Mouse (Mus musculus): ENCODE measurements around the gene Rbbp8nl. TPM values are rescaled to one million over a fixed set of nuclear protein-coding genes. Genes with fewer than 3 reads are reported as not detected.
A peak's percentile ranks its signal among the peaks of the same experiment; 100 is the strongest.

Rbbp8nl gene
- total and polyA plus RNA-seq, 3 experiments = not detected

DNA sequence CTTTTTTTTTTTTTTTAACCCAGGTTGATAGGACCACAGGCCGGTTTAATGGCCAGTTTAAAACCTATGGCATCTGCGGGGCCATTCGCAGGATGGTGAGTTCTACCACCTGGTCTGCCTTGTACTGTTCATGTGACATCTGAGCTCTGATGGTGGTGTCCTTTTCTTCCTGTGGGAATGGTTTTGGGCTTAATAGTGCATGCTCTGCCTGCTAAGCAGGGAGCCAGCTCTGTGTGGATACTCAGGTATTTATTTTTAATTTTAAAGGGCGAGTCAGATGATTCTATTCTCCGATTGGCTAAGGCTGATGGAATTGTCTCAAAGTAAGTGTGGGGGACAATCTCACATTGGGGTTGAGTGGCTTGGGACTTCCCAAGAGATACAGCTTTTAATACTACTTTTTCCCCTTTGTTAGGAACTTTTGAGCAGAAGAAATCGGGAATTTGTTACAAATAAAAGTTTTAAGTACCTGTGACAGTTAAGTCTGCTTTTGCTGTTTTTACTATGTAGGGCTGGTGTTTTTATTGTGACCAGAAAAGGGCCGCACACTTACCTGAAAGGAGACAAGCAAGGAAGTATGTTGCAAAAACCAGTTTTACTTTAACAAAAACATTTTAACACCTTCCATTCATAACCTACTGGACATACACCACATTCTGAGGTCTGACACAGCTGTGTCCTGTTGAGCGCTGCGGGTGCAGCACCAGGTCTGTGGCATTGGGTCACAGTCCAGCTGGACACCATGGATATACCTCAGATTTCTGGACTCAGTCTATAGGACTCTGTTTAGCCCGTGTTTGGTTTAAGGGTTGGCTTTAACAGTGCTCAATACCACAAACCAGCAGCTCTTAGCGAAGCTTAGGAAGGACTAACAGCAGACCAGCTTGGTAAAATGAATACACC, 31.5 kb downstream of the Rbbp8nl start:
- no peak for DNase-seq

DNA sequence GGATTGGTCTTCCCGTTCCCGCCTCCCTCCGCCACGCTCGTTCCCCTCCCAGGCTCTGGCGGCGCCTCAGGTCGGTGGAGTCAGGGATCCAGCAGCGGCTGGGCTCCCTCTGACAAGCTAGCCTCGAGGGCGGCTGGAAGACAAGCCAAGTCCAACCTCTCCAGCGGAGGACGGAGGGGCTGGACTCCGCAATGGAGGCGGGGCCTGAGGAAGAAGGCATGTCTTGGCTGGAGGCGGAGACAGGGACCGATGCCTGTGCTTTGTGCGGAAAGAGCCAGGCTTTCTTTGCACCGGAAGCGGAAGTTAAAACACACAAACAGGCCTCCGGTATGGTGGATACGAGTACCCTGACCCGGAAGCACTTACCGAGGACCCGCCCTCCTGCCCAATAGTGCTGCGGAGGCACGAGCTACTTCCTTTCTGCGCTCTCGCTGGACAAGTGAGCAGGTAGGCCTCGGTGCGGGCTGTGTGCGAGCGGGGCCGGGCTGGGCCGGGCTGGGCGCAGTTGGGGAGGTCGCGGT, 32.6 kb downstream of the Rbbp8nl start, which contains the start of gene Rps21:
Rps21 (plus strand) TSS at position 377 of the 521 bp plus-strand sequence.
- DNase-seq = peak; percentile 99

DNA sequence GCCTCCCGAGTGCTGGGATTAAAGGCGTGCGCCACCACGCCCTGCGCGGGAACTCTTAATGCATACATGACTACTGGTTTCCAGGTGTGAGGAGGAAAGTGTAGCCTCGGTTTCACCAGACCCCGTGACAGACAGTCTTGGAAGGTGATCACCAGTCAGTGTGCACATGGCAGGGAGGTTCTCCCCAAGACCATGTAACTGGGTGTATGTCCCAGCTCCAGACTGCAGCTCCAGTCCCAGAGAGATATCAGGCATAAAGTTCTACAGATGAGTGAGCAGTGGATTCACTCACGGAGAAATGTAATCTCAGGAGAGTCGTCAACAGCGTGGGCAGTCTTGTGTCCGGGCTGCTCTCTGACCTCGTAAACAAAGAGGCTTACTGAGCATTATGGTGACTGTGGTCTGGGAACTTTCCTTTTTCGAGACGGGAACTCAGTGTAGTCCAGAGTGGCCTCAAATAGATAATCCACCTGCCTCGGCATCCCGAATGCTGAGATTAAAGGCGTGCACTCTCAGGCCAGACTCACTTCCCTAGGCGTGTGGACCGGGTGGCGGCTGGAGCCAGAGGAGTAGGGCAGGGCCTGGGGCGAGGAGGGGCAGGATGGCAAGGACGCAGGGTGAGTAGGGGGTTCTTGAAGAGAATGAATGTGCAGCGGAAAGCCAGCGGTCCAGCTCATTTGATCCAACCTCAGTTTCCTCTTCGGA, 33.2 kb downstream of the Rbbp8nl start:
- DNase-seq = no peak

DNA sequence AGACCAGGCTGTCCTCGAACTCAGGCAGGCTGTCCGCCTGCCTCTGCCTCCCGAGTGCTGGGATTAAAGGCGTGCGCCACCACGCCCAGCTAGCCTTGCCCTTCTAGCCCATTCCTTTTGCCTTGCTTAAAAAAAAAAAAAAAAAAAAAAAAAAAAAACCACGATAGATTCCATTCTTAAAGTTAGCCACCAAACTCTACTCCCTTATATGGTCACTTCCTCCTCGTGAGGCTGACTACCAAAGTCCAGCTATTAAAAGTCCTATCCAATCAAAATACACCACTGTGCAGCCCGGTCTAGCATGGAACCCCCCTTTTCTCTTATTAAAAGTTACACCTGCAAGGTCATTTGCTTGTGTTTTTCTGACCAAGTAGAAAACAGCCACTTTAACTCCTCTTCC, 34.0 kb downstream of the Rbbp8nl start:
- no peak for DNase-seq

DNA sequence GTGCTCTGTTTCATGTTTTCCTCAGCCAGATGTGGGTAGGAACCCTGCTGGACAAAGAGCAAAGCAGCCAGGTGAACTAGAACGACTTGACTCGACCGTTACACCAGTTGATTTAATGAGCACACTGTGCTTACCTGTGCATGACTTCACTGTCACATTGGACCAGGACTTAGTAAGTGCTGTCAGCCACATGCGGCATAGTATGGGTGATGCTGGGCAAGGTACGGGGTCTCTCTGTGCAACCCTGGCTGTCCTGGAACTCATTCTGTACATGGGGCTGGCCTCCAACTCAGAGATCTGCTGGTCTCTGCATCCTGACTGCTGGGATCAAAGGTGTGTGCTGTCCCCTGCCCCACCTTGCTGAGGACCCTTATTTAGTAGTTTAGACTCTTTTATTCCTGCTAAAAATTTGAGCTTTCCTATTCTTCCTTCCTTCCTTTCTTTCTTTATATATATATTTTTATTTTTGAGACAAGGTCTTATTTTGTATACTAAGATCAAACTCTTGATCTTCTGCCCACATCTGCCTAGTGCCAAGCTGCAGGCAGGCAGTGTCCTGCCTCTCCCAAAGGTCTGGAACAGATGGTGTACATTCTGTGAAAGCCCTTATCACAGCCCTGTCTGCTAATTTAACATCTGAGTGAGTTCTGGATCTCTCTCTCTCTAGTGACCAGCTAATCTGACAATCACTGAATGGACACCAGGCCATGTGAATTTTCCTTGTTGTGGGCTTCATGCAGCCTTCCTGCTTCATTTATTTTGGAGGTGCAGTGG, 35.1 kb downstream of the Rbbp8nl start:
- DNase-seq = no peak

DNA sequence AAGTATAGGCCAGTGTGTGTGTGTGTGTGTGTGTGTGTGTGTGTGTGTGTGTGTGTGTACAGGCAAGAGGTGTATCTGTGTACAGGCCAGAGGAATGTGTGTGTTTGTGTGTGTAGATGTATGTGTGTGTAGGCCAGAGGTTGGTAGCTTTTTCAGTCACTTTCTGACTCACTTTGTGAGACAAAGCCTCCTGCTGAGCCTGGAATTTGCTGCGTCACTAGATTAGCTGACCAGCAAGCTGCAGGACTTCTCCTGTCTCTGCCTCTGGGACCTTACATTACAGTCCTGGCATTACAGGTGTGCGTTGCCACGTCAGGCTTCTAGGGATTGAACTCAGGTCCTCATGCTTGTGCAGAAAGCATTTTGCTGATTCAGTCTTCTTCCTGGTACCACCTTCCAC, 37.8 kb downstream of the Rbbp8nl start:
- no peak for DNase-seq

DNA sequence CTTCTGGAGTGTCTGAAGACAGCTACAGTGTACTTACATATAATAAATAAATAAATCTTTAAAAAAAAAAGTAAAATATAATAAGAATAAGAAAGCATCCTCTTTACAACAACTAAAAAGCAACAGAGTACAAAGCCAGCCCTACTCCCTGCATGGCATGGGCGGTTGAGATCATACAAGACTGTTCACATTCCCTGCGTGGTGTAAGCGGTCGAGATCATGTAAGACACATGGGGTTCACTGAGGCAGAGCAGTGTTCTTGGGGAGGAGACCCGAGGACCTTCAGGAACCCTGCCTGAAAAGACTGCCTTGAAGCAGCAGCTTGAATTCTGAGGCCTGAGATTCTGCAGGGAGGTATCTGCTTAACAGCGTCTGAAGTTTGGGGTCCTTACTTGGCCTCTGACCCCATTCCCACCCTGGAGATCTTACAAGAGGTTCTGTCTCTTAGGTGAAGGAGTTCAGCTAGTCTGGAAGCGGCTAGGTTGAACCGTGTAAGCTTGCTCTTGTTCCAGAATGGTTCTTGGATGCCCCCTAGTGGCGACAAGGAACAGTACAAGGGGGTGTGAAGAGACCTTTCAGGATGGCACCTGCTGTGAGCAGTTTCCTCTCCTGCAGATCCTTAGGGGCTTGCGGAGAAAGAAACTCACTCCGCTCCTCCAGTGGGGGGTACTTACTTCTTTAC, 38.6 kb downstream of the Rbbp8nl start:
- peak; percentile 84 for DNase-seq

DNA sequence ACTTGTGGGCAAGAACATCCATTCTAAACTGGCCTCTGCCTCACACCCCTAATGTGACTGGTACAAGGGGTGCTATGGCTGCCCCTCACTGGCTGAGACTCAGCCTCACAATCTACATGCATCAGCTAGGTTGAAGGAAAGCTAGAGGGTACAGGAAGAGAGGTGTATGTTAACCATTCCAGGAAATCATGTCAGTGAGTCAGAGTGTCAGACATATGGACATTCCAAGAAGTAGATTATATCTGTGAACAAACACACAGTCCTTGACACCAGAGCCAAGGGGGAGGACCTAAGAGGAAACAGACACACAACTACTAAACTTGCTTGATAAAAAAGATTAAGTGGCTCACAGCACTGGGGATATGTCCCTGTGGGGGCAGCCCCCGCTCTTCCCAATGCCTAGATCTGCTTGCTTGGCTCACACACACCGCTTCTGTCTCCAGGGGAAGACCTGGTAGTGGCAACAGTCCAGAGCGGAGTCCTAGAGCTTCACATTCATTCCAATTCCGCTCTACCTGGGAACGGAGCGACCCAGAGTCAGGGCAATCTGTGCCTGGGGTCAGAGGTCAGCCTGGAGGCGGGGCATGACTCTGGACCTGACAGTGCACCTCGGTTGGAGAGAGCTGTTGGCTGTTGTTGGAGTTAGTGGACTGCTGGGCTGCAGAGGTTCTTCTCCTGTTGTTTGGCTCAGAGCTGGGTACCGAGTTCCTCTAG, 40.6 kb downstream of the Rbbp8nl start:
- no peak for DNase-seq

DNA sequence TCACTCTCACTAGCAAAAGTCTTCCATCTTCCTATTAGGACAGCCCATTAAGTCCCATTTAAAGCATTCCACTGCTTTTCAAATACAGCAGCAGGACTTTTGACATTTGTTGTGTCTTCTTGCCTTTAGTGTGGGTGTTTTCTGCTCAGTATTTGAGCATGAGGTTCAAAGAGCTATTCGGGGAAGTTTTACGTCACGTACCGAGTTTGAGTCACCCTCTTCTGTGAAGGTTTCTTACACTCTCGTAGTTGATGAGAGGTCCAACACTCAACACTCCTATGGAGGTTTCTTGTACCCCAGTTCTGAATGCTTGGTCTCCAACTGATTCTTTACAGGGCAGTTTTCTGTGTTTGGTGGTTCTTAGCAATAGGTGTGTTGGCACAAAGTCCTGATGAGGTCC, 41.8 kb downstream of the Rbbp8nl start:
- no peak for DNase-seq

DNA sequence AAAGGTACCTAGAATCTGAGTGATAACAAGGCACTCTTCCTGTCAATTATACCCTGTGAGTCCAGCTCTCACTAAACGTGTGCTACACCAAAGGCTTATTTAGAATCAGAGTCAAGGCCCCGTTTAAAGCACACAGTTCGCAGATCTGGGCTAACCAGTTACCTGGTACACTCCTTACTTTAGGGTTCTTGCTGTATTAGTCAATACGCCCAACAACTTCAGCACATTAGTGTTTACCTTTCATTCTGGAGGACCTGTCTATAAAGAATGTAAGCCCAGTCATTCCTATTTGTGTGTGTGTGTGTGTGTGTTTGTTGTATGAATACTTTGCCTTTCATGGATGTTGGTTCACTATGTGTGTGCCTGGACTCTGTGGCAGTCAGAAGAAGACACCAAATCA, 46.6 kb downstream of the Rbbp8nl start:
- no peak for DNase-seq

DNA sequence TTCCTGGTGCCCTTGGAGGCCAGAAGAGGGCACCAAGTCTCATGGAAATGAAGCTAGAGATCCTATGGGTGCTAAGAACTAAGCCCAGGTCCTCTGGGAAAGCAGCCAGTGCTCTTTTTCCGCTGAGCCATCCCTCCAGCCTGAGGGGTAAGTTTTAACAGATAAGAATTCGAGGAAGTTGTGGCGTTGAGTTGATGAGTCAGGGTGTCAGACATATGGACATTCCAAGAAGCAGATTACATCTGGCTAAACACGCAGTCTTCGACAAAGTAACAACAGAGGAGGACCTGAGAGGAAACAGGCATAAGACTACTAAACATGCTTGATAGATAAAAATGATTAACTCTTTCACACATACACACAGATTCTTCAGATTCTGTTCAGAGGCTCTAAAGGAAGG, 51.1 kb downstream of the Rbbp8nl start:
- DNase-seq = no peak

DNA sequence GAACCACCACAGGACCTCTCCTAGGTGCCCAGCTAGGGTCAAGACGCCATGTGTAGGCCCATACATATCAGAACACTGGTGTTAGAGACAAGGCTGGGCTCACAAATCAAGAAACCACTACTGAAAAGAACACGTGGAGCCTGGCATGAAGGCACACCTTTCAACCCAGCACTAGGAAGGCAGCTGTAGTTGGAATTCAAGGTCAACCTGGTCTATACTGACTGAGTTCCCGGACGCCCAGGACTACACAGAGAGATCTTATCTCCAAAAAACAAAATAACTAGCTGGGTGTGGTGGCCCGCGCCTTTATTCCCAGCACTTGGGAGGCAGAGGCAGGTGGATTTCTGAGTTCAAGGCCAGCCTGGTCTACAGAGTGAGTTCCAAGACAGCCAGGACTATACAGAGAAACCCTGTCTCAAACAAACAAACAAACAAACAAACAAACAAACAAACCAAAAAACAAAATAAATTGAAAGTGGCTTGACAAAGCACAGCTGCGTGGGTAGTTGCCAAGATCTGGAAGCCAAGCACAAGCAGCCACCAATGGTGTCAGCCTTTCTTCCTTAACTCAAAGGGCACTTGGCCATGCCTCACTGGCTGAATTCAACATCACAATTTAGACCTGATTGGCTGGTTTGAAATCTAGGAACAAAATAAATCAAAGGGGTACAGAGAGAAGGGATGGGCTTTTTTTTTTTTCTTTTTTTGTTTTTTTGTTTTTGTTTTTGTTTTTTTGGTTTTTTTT, 51.9 kb downstream of the Rbbp8nl start:
- no peak for DNase-seq

DNA sequence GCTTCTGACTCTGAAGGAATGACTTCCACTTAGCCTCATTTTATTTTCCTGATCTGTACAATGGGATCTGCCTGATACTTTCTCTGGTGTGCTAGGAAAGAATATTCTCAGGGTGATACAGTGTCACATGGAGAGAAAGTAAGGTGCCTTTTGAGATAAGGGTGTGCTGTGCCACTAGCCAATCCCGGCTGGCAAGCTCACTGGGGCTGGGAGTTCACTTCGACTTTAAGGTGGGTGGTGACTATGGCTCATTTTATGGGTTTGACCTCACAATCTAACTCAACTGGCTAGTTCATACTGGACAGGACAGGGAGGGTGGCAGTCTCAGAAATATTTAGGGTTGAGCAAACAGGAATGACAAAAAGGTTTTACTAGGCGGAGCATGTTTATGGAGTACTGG, 52.7 kb downstream of the Rbbp8nl start:
- no peak for DNase-seq

DNA sequence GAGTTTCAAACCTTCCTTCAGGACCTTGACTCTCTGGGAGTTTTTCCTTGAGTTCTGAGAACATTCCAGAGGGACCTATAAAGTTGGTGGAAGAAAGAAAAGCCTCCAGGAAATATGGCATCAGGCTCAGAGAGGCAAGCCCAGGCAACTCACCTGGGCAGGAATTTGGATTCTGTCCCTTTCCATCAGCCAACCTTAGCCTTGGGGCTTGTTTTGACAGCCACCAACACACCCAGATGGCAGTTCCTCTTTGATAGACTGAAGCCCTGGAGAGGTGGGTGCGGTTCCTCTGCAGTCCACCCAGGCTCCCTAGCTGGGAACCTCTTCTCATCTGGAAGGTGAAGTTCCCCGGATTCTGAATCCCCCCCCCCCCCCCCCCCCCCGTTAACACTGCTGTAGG, 53.2 kb downstream of the Rbbp8nl start:
- no peak for DNase-seq

DNA sequence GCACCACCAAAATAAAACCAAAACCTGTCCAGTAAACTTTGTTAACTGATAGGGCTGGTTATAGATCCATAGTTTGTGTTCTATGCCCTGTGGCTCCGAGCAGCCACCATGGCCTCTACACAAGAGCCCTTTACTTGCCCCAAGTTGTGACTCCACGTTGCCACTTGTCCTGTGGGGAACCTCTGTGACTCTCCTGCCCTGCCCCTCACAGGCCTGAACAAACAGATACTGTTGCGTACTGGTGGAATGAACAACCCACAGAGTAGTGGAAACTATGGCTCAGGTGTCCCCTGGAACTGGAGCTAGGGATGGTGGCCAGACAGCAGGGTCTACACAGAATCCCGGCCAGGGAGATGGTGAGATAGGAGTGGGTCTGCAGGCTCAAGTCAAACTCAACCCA, 53.9 kb downstream of the Rbbp8nl start:
- no peak for DNase-seq

DNA sequence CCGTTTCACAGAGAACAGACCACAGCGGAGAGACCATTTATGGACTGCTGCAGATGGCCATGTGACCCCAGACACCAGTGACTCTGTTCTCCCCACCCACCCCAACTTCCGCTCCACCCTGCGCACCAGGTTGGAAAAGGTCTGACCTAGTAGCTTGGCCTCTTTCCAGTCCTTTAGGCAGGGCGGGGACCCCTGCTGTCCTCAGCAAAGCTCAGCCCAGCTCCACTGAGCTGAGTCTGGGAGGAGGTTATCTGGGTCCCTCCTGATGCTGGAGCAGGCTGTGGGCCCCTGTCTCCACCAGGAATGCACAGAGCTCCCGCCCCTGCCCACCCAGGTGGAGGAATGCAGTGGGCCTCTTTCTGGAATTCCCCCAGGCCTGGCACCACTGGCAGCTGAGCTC, 54.7 kb downstream of the Rbbp8nl start:
- DNase-seq = no peak

DNA sequence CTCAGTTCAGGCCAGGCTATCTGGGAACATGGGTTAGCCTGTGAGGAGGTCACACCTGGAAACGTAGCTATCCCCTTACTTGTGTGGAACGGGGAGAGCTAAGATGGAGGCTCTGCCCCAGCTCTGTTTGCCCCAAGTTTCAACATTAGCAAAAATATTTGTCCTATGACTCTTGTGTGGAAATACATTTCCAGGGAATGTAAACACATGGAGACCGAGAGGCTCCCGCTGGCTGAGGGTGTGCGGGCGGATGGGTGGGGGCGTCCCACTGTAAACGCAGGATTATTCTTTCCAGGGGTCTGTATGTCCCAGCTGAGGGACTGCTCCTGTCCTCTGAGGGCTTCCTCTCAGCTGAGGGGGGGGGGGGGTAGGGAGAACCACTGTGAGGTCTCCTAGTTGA, 55.3 kb downstream of the Rbbp8nl start:
- no peak for DNase-seq

DNA sequence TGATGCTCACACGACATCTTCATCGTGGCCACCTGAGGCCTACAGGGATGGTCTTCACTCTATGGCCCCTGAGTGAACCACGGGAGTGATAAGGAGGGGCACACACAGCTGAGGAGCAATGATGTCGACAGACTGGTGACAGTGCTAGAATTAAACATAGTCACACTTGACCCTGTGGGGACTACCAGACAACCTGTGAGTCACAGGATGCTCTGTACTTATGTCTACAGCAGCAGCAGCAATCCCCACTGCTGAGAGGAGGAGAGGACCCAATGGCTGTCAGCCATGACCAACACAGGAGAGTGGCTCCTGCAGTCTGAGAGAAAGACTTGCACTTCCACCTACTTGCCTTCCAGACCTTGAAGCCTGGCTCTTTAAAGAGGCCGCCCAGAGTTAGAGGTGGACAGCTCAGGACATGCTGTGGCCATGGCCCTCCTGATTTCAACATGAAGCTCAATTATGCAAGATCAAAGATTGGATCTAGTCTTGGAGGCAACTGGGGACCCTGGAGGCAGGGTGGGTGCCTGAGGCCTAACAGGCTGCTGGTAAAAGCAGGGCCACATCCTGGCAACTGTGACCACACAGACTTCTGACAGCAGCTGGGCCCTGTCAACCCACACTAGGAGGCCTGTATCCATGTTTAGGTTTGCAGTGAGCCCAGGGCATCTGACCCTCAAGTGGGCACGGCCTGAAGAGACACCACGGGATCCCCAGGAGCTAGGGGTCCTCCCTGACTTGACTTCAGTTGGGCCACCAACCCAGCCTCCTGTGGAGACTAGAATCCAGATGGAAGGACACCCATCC, 56.4 kb downstream of the Rbbp8nl start:
- peak; percentile 51 for DNase-seq

DNA sequence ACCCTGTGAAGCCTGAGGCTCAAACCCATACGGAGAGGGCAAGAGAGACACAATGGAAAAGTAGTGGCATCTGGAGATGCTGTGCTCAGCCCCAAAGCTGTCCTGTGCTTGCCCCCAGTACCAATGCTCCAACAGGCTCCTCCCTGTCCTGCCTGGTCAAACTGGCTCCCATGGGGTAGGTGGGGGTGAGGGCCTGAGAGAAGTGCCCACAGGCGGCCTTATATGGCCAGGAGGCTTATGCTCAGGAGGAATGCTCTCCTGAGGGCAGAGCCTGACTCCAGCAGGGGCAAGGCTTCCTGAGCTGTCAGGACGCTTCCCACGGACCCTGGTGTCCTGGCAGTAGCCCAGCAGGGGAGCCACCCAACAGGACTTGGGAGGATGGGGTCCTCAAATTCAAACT, 59.2 kb downstream of the Rbbp8nl start:
- DNase-seq = no peak

DNA sequence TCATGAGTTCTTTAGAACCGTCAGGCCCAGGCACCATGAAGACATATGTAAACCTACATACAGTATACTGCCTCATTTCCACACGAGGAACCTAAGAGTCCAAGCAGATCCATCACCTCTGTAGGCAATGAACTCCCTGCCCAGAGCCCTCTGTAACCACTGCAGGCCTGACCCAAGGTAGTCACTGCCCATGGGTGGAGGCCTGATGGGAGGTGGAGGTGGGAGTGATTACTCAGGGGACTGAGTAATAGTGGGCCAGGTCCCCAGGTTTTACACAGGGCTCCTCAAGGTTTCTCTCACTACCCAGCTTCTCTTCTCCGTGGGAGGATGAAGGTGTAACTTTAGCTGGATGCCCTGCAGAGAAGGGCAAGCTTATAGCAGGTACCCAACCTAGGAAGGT, 60.5 kb downstream of the Rbbp8nl start:
- DNase-seq = no peak
